Mouse (Mus musculus): Measurements from ENCODE around the gene Mt4. TPM values are rescaled to one million over a fixed set of nuclear protein-coding genes. Genes with fewer than 3 reads are reported as not detected.

The Mt4 gene
- total and polyA plus RNA-seq, 2 experiments: not detected

GRCm38 (mm10) chr8:94098996-94099395, 38.0 kb upstream of the Mt4 start:
- no peak for TF ChIP-seq CTCF (IDR thresholded peaks at IDR 0.05; ENCODE audit: low read depth, low read length)
- no peak for TF ChIP-seq POLR2A (IDR thresholded peaks at IDR 0.05; ENCODE audit: extremely low read depth, insufficient read depth, low read length)
- Histone ChIP-seq H3K27ac (replicated peaks; ENCODE audit: insufficient read depth, low read depth, low read length) (no peak overlapping the region), H3K36me3 (ENCODE audit: control insufficient read depth, insufficient read depth, low read length) (no peaks in the 10 kb centered on the region), H3K79me2 (ENCODE audit: control insufficient read depth, insufficient read depth, low read length) (no peaks in the 10 kb centered on the region), H3K4me1 (ENCODE audit: control insufficient read depth, insufficient read depth, low read length) (no peaks in the 10 kb centered on the region; the same call in 1 of the 2 replicates), H3K4me3 (ENCODE audit: insufficient read depth, low read depth, low read length) (no peak overlapping the region), H3K27me3 (ENCODE audit: control insufficient read depth, insufficient read depth, low read length) (no peaks in the 10 kb centered on the region), H3K9ac (ENCODE audit: low read depth, low read length) (no peak overlapping the region)
- peak; percentile 9 for DNase-seq (ENCODE audit: extremely low read depth, low read depth, low spot score)
- WGBS: 56% methylated on average over 4 of the region's 4 CpGs

- Histone ChIP-seq H3K4me1 (ENCODE audit: control insufficient read depth, insufficient read depth, low read length) (no peaks in the 10 kb centered on the region; the same call in 1 of the 2 replicates), H3K9ac (ENCODE audit: low read depth, low read length) (no peak overlapping the region), H3K27me3 (ENCODE audit: control insufficient read depth, insufficient read depth, low read length) (no peaks in the 10 kb centered on the region), H3K27ac (replicated peaks; ENCODE audit: insufficient read depth, low read depth, low read length) (no peak overlapping the region), H3K4me3 (ENCODE audit: insufficient read depth, low read depth, low read length) (no peak overlapping the region), H3K79me2 (ENCODE audit: control insufficient read depth, insufficient read depth, low read length) (no peaks in the 10 kb centered on the region), H3K36me3 (ENCODE audit: control insufficient read depth, insufficient read depth, low read length) (no peaks in the 10 kb centered on the region)
- DNase-seq (ENCODE audit: extremely low read depth, low read depth, low spot score): no peak
- WGBS: 57% methylated on average over 5 of the region's 5 CpGs
- TF ChIP-seq POLR2A (IDR thresholded peaks at IDR 0.05; ENCODE audit: extremely low read depth, insufficient read depth, low read length) (no peak), CTCF (IDR thresholded peaks at IDR 0.05; ENCODE audit: low read depth, low read length) (no peak)
These were observed 32.9 kb upstream of the Mt4 start for GRCm38 (mm10) chr8:94104146-94104545.

DNA sequence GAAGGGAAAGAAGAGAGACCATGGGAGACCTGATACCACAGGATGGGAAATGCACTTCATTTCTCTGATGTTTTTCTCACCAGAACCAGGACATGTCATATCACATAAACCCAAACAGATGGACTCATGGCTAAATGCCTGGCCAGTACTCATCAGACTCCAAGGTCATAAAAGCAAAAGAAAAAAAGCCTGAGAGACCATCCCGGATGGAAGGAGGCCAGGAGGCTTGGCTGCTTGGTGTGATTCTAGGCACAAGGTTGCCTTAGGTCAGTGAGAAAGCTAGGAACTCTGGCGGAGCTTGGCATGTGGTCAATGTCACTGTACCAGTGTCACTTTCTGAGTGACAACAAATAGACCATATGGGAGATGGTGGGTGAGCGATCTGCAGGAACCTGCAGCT, 29.1 kb upstream of the Mt4 start:
- Histone ChIP-seq H3K79me2 (ENCODE audit: control insufficient read depth, insufficient read depth, low read length) (no peaks in the 10 kb centered on the region), H3K4me3 (ENCODE audit: insufficient read depth, low read depth, low read length) (no peak overlapping the region), H3K9ac (ENCODE audit: low read depth, low read length) (no peak overlapping the region), H3K36me3 (ENCODE audit: control insufficient read depth, insufficient read depth, low read length) (no peaks in the 10 kb centered on the region), H3K4me1 (ENCODE audit: control insufficient read depth, insufficient read depth, low read length) (no peaks in the 10 kb centered on the region), H3K27ac (replicated peaks; ENCODE audit: insufficient read depth, low read depth, low read length) (no peak overlapping the region), H3K27me3 (ENCODE audit: control insufficient read depth, insufficient read depth, low read length) (no peaks in the 10 kb centered on the region)
- peak; percentile 16 for DNase-seq (ENCODE audit: extremely low read depth, low read depth, low spot score)
- 63% methylated on average over 3 of the region's 3 CpGs for WGBS
- TF ChIP-seq POLR2A (IDR thresholded peaks at IDR 0.05; ENCODE audit: extremely low read depth, insufficient read depth, low read length) (no peak), CTCF (IDR thresholded peaks at IDR 0.05; ENCODE audit: low read depth, low read length) (no peak)

GRCm38 (mm10) chr8:94109396-94109795, 27.6 kb upstream of the Mt4 start:
- Histone ChIP-seq H3K36me3 (ENCODE audit: control insufficient read depth, insufficient read depth, low read length) (no peaks in the 10 kb centered on the region), H3K4me3 (ENCODE audit: insufficient read depth, low read depth, low read length) (no peak overlapping the region), H3K27me3 (ENCODE audit: control insufficient read depth, insufficient read depth, low read length) (no peaks in the 10 kb centered on the region), H3K9ac (ENCODE audit: low read depth, low read length) (no peak overlapping the region), H3K27ac (replicated peaks; ENCODE audit: insufficient read depth, low read depth, low read length) (no peak overlapping the region), H3K4me1 (ENCODE audit: control insufficient read depth, insufficient read depth, low read length) (no peaks in the 10 kb centered on the region), H3K79me2 (ENCODE audit: control insufficient read depth, insufficient read depth, low read length) (no peaks in the 10 kb centered on the region)
- WGBS: 94% methylated on average over 6 of the region's 6 CpGs
- DNase-seq (ENCODE audit: extremely low read depth, low read depth, low spot score): no peak
- TF ChIP-seq CTCF (IDR thresholded peaks at IDR 0.05; ENCODE audit: low read depth, low read length): no peak
- no peak for TF ChIP-seq POLR2A (IDR thresholded peaks at IDR 0.05; ENCODE audit: extremely low read depth, insufficient read depth, low read length)

- Histone ChIP-seq H3K27ac (replicated peaks; ENCODE audit: insufficient read depth, low read depth, low read length) (no peak overlapping the region), H3K4me1 (ENCODE audit: control insufficient read depth, insufficient read depth, low read length) (no peaks in the 10 kb centered on the region)
These were observed 27.2 kb upstream of the Mt4 start for GRCm38 (mm10) chr8:94109835-94110234.

GRCm38 (mm10) chr8:94110526-94111177, 26.3 kb upstream of the Mt4 start:
- no peak overlapping the region for H3K27ac ChIP-seq (replicated peaks; ENCODE audit: insufficient read depth, low read depth, low read length)
- TF ChIP-seq CTCF (IDR thresholded peaks at IDR 0.05; ENCODE audit: low read depth, low read length) (no peak), POLR2A (IDR thresholded peaks at IDR 0.05; ENCODE audit: extremely low read depth, insufficient read depth, low read length) (no peak)
- DNase-seq (ENCODE audit: extremely low read depth, low read depth, low spot score): no peak
- H3K79me2 ChIP-seq (ENCODE audit: control insufficient read depth, insufficient read depth, low read length): no peaks in the 10 kb centered on the region
- no peaks in the 10 kb centered on the region for H3K27me3 ChIP-seq (ENCODE audit: control insufficient read depth, insufficient read depth, low read length)
- no peaks in the 10 kb centered on the region for H3K36me3 ChIP-seq (ENCODE audit: control insufficient read depth, insufficient read depth, low read length)
- H3K4me1 ChIP-seq (ENCODE audit: control insufficient read depth, insufficient read depth, low read length): no peaks in the 10 kb centered on the region
- no peak overlapping the region for H3K9ac ChIP-seq (ENCODE audit: low read depth, low read length)
- WGBS: 91% methylated on average over 6 of the region's 6 CpGs
- no peak overlapping the region for H3K4me3 ChIP-seq (ENCODE audit: insufficient read depth, low read depth, low read length)

More at GRCm38 (mm10) chr8:94109835-94110234, 27.2 kb upstream of the Mt4 start:
- Histone ChIP-seq H3K9ac (ENCODE audit: low read depth, low read length) (no peak overlapping the region), H3K4me3 (ENCODE audit: insufficient read depth, low read depth, low read length) (no peak overlapping the region), H3K36me3 (ENCODE audit: control insufficient read depth, insufficient read depth, low read length) (no peaks in the 10 kb centered on the region), H3K79me2 (ENCODE audit: control insufficient read depth, insufficient read depth, low read length) (no peaks in the 10 kb centered on the region), H3K27me3 (ENCODE audit: control insufficient read depth, insufficient read depth, low read length) (no peaks in the 10 kb centered on the region)
- DNase-seq (ENCODE audit: extremely low read depth, low read depth, low spot score): no peak
- TF ChIP-seq CTCF (IDR thresholded peaks at IDR 0.05; ENCODE audit: low read depth, low read length) (no peak), POLR2A (IDR thresholded peaks at IDR 0.05; ENCODE audit: extremely low read depth, insufficient read depth, low read length) (no peak)
- WGBS: 96% methylated on average over 5 of the region's 5 CpGs

Measured in liver, adult 2 months (tissue).